Mouse (Mus musculus) embryonic fibroblast, embryonic 13.5 days (primary cell): ENCODE measurements around the gene Gm10521.

Experiments used
- CTCF ChIP-seq: IDR thresholded peaks from 2 replicates; pipeline ENCODE4 v1.5.1; 2011; ENCODE audit warnings: mild to moderate bottlenecking, control low read depth, low read length, moderate library complexity, borderline replicate concordance; ENCODE audit not compliant: insufficient read depth
- POLR2A ChIP-seq: IDR thresholded peaks from 2 replicates; pipeline ENCODE4 v1.6.1; 2011; ENCODE audit warnings: low read depth, mild to moderate bottlenecking, control low read depth, low read length, moderate library complexity

- TF ChIP-seq POLR2A (no peak), CTCF (no peak)
Observed at GRCm38 (mm10) chr1:171919901-171920510, 24.5 kb downstream of the Gm10521 start.
